Mouse (Mus musculus) megakaryocyte, embryonic 14.5 days (primary cell): Measurements from ENCODE around the gene Ppp1r12b.

Experiments
- FLI1 ChIP-seq: IDR thresholded peaks from 2 replicates; pipeline ENCODE4 v1.6.1; 2012; ENCODE audit warnings: low read length, inconsistent platforms, mixed read lengths
- GATA1 ChIP-seq: IDR thresholded peaks from 3 replicates; pipeline ENCODE4 v1.6.1; 2012; ENCODE audit warnings: mixed read lengths, low read length, inconsistent platforms, borderline replicate concordance

DNA sequence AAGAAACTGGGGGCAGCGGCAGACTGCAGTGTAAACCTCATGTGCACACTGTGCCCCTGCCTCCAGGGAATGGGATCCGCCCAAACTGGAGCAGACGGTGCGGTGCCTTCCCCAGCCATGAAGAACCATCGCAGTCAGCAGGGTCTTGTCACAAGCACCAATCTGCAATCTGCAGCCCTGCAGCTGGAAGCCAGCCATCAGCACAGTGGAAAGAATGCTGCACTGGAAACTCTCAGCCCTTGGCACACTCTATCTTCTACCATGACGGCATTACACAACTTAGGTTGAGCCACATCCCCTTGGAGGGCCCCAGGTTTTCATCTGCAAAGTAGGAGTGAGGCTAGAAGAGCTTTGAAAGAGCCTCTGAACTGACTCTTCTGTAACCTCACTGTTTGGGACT is 139.1 kb downstream of the Ppp1r12b start:
- TF ChIP-seq GATA1 (no peak), FLI1 (no peak)
